Mouse (Mus musculus): Measurements from ENCODE around the gene Arhgef3.

Arhgef3 gene

GRCm38 (mm10) chr14:27344250-27344990 is 229.7 kb downstream of the Arhgef3 start:
- no peak for DNase-seq (ENCODE audit: low spot score in 2 of 2)

- no peak for DNase-seq (ENCODE audit: low spot score in 2 of 2)
Observed at GRCm38 (mm10) chr14:27345051-27345885, 230.6 kb downstream of the Arhgef3 start.

GRCm38 (mm10) chr14:27347224-27347623 is 232.5 kb downstream of the Arhgef3 start:
- DNase-seq (ENCODE audit: low spot score in 2 of 2) = no peak

GRCm38 (mm10) chr14:27347666-27348065 is 233.0 kb downstream of the Arhgef3 start:
- DNase-seq (ENCODE audit: low spot score in 2 of 2) = no peak

GRCm38 (mm10) chr14:27348088-27348487 is 233.4 kb downstream of the Arhgef3 start:
- DNase-seq (ENCODE audit: low spot score in 2 of 2) = no peak

GRCm38 (mm10) chr14:27348656-27349055 is 234.0 kb downstream of the Arhgef3 start:
- DNase-seq (ENCODE audit: low spot score in 2 of 2) = no peak

GRCm38 (mm10) chr14:27349120-27349519 is 234.4 kb downstream of the Arhgef3 start:
- no peak for DNase-seq (ENCODE audit: low spot score in 2 of 2)

- no peak for DNase-seq (ENCODE audit: low spot score in 2 of 2)
Observed at GRCm38 (mm10) chr14:27349828-27350729, 235.4 kb downstream of the Arhgef3 start.

GRCm38 (mm10) chr14:27351051-27351475 is 236.4 kb downstream of the Arhgef3 start:
- DNase-seq (ENCODE audit: low spot score in 2 of 2) = no peak

- DNase-seq (ENCODE audit: low spot score in 2 of 2) = peak; percentile 52 to 66
Observed at GRCm38 (mm10) chr14:27351476-27352079, 236.9 kb downstream of the Arhgef3 start.

GRCm38 (mm10) chr14:27352470-27352869 is 237.8 kb downstream of the Arhgef3 start:
- DNase-seq (ENCODE audit: low spot score in 2 of 2) = no peak

GRCm38 (mm10) chr14:27355151-27355550 is 240.5 kb downstream of the Arhgef3 start:
- DNase-seq (ENCODE audit: low spot score in 2 of 2) = no peak

GRCm38 (mm10) chr14:27355937-27356336 is 241.2 kb downstream of the Arhgef3 start:
- no peak for DNase-seq (ENCODE audit: low spot score in 2 of 2)

GRCm38 (mm10) chr14:27357139-27357538 is 242.4 kb downstream of the Arhgef3 start:
- no peak for DNase-seq (ENCODE audit: low spot score in 2 of 2)

GRCm38 (mm10) chr14:27358202-27358601 is 243.5 kb downstream of the Arhgef3 start:
- no peak for DNase-seq (ENCODE audit: low spot score in 2 of 2)

- no peak for DNase-seq (ENCODE audit: low spot score in 2 of 2)
Observed at GRCm38 (mm10) chr14:27360849-27361248, 246.2 kb downstream of the Arhgef3 start.

- no peak for DNase-seq (ENCODE audit: low spot score in 2 of 2)
Observed at GRCm38 (mm10) chr14:27361514-27361913, 246.8 kb downstream of the Arhgef3 start.

- no peak for DNase-seq (ENCODE audit: low spot score in 2 of 2)
Observed at GRCm38 (mm10) chr14:27364668-27365257, 250.1 kb downstream of the Arhgef3 start.

GRCm38 (mm10) chr14:27367117-27367711 is 252.5 kb downstream of the Arhgef3 start:
- no peak for DNase-seq (ENCODE audit: low spot score in 2 of 2)

GRCm38 (mm10) chr14:27368619-27369018 is 253.9 kb downstream of the Arhgef3 start:
- DNase-seq (ENCODE audit: low spot score in 2 of 2) = no peak

- DNase-seq (ENCODE audit: low spot score in 2 of 2) = no peak
Observed at GRCm38 (mm10) chr14:27369503-27369902, 254.8 kb downstream of the Arhgef3 start.
